8 mouse cellular contexts compared by ENCODE assay signal in genomic region chr12:83630936-83631335, GRCm38 (mm10). TPM values are rescaled to one million over a fixed set of nuclear protein-coding genes. Genes with fewer than 3 reads are reported as not detected.
DNase-seq lines count a peak whose midpoint lies in the region; ATAC-seq lines count a peak whose summit lies in the region.
"Not testable (repeated sequence)": the region's sequence is repeated elsewhere in the genome, so short reads cannot be mapped to it uniquely, and the experiment has no call there.

TSS of gene Rbm25 (plus strand) at chr12:83631236.

- not testable (repeated sequence) for DNase-seq in adrenal gland, adult 18-20 months (ENCODE audit: low spot score in 2 of 2); gastrocnemius, postnatal 36 days; layer of hippocampus, adult 18-20 months (ENCODE audit: low spot score in 2 of 2); midbrain, embryonic 11.5 days (ENCODE audit: low spot score, missing footprints)

- H3K27ac ChIP-seq in embryonic facial prominence, embryonic 15.5 days (replicated peaks): peak within 1 kb of the TSS; percentile 96
- H3K27ac ChIP-seq in limb, embryonic 15.5 days: peak within 1 kb of the TSS; percentile 97
- peak within 1 kb of the TSS; percentile 94 for H3K27ac ChIP-seq in midbrain, embryonic 11.5 days (ENCODE audit: low read depth, low read length)
- H3K27ac ChIP-seq in stomach, embryonic 16.5 days (ENCODE audit: low read length): peak within 1 kb of the TSS; percentile 97

- intact Hi-C loops in gastrocnemius, postnatal 36 days (cut with DNase I): not testable (repeated sequence)

- peak within 1 kb of the TSS; percentile 52 for H3K4me2 ChIP-seq in embryonic facial prominence, embryonic 15.5 days (replicated peaks)
- peak within 1 kb of the TSS; percentile 46 for H3K4me2 ChIP-seq in limb, embryonic 15.5 days
- peak within 1 kb of the TSS; percentile 69 for H3K4me2 ChIP-seq in midbrain, embryonic 11.5 days
- H3K4me2 ChIP-seq in stomach, embryonic 16.5 days (ENCODE audit: low read depth, low read length): peak within 1 kb of the TSS; percentile 65

- WGBS in embryonic facial prominence, embryonic 15.5 days: no CpG with 5 or more reads among the region's 5 CpGs
- WGBS in limb, embryonic 15.5 days: no CpG with 5 or more reads among the region's 5 CpGs
- no CpG with 5 or more reads among the region's 5 CpGs for WGBS in midbrain, embryonic 11.5 days
- WGBS in stomach, embryonic 16.5 days: no CpG with 5 or more reads among the region's 5 CpGs

- not testable (repeated sequence) for H3K36me3 ChIP-seq in embryonic facial prominence, embryonic 15.5 days; limb, embryonic 15.5 days; midbrain, embryonic 11.5 days (ENCODE audit: control insufficient read depth, insufficient read depth, low read length); stomach, embryonic 16.5 days (ENCODE audit: control insufficient read depth, insufficient read depth, low read length)

- not testable (repeated sequence) for H3K4me1 ChIP-seq in embryonic facial prominence, embryonic 15.5 days; limb, embryonic 15.5 days; midbrain, embryonic 11.5 days (ENCODE audit: control insufficient read depth, insufficient read depth, low read length); stomach, embryonic 16.5 days (ENCODE audit: control insufficient read depth, insufficient read depth, low read length)

- not testable (repeated sequence) for ATAC-seq in embryonic facial prominence, embryonic 15.5 days (ENCODE audit: insufficient number of reproducible peaks, low FRiP score, low TSS enrichment, low read depth); hematopoietic stem cell, adult 5-6 weeks (replicated peaks in 1 of 2; ENCODE audit: insufficient read depth in 1 of 2, low FRiP score in 2 of 2, low TSS enrichment in 1 of 2, low read depth in 1 of 2, poor library complexity in 2 of 2, severe bottlenecking in 2 of 2); limb, embryonic 15.5 days (ENCODE audit: insufficient number of reproducible peaks, low FRiP score, low TSS enrichment, low read depth); midbrain, embryonic 11.5 days (ENCODE audit: low FRiP score); stomach, embryonic 16.5 days (ENCODE audit: insufficient read depth, low FRiP score)

- peak within 1 kb of the TSS; percentile 96 for H3K9ac ChIP-seq in embryonic facial prominence, embryonic 15.5 days
- H3K9ac ChIP-seq in limb, embryonic 15.5 days: peak within 1 kb of the TSS; percentile 92
- H3K9ac ChIP-seq in midbrain, embryonic 11.5 days (ENCODE audit: low read length): peak within 1 kb of the TSS; percentile 99
- H3K9ac ChIP-seq in stomach, embryonic 16.5 days (ENCODE audit: low read length): peak within 1 kb of the TSS; percentile 100

- H3K4me3 ChIP-seq in embryonic facial prominence, embryonic 15.5 days (replicated peaks): peak within 1 kb of the TSS; percentile 88
- peak within 1 kb of the TSS; percentile 74 for H3K4me3 ChIP-seq in limb, embryonic 15.5 days
- peak within 1 kb of the TSS; percentile 93 for H3K4me3 ChIP-seq in midbrain, embryonic 11.5 days (ENCODE audit: low read depth, low read length)
- peak within 1 kb of the TSS; percentile 97 for H3K4me3 ChIP-seq in stomach, embryonic 16.5 days (replicated peaks; ENCODE audit: low read length)

- not testable (repeated sequence) for H3K27me3 ChIP-seq in embryonic facial prominence, embryonic 15.5 days; limb, embryonic 15.5 days; midbrain, embryonic 11.5 days (ENCODE audit: control insufficient read depth, insufficient read depth, low read length); stomach, embryonic 16.5 days (ENCODE audit: control insufficient read depth, insufficient read depth, low read length)

- H3K9me3 ChIP-seq in embryonic facial prominence, embryonic 15.5 days (replicated peaks); limb, embryonic 15.5 days; midbrain, embryonic 11.5 days (ENCODE audit: control insufficient read depth, low read length); stomach, embryonic 16.5 days (replicated peaks; ENCODE audit: control insufficient read depth, low read length): not testable (repeated sequence)

RNA-seq across cellular contexts. Expression of gene Rbm25, which starts in this region (rescaled TPM):
- total RNA-seq in adrenal gland, adult 18-20 months (2021): 10 to 100 TPM; 76.5 to 89.7 TPM
- 225 and 256 TPM in 2 replicates for polyA plus RNA-seq in embryonic facial prominence, embryonic 15.5 days (2015; fragmentation: Nextera tagmentation; extraction: Ambion mirVana)
- total RNA-seq in gastrocnemius, postnatal 36 days (2021): 10 to 100 TPM; 41.0 to 45.0 TPM
- 294 and 297 TPM in 2 replicates for total RNA-seq in hematopoietic stem cell, adult 5-6 weeks (2017)
- total RNA-seq in layer of hippocampus, adult 18-20 months (2021): 100 to 1,000 TPM in 1 of 2 experiments, 10 to 100 TPM in 1; 92.2 to 103 TPM
- 225 and 234 TPM in 2 replicates for polyA plus RNA-seq in limb, embryonic 15.5 days (2015; fragmentation: Nextera tagmentation; extraction: Ambion mirVana)
- 262 and 278 TPM in 2 replicates for polyA plus RNA-seq in midbrain, embryonic 11.5 days (2014; fragmentation: Nextera tagmentation; extraction: Ambion mirVana)
- polyA plus RNA-seq in stomach, embryonic 16.5 days (2015; fragmentation: Nextera tagmentation; extraction: Ambion mirVana): 200 and 201 TPM in 2 replicates
